Mouse (Mus musculus): ENCODE results near the gene Ranbp3.

- TF ChIP-seq POLR2A (IDR thresholded peaks at IDR 0.05; ENCODE audit: control insufficient read depth, extremely low read depth, insufficient read depth, low read length, poor library complexity): no peak
- no peak for TF ChIP-seq CTCF (IDR thresholded peaks at IDR 0.05; ENCODE audit: borderline replicate concordance, control insufficient read depth, extremely low read depth, insufficient read depth, low read length, poor library complexity)
Observed at GRCm38 (mm10) chr17:56740788-56741160, 67.7 kb downstream of the Ranbp3 start.
